Mouse (Mus musculus) thymus, adult 2 months (tissue): ENCODE measurements around the gene 1700056E22Rik.

Source experiments
- CTCF ChIP-seq: fragments of 200-500 bp; IDR thresholded peaks from 2 replicates; pipeline ENCODE4 v1.5.1; 2012; ENCODE audit warnings: mild to moderate bottlenecking, control low read depth, low read length, moderate library complexity, borderline replicate concordance; ENCODE audit not compliant: control insufficient read depth, poor library complexity, insufficient read depth; ENCODE audit errors: extremely low read depth
- POLR2A ChIP-seq: fragments of 200-500 bp; IDR thresholded peaks from 2 replicates; pipeline ENCODE4 v1.6.1; 2012; ENCODE audit warnings: mild to moderate bottlenecking, low read length, control low read depth, moderate library complexity; ENCODE audit not compliant: control insufficient read depth, poor library complexity, insufficient read depth; ENCODE audit errors: extremely low read depth

GRCm38 (mm10) chr1:184014091-184014490 lies 20.0 kb downstream of the 1700056E22Rik start:
- TF ChIP-seq POLR2A (no peak), CTCF (no peak)
